Mouse (Mus musculus) embryonic stem cell, embryonic (primary cell): ENCODE measurements at regions not wholly inside any gene's neighbourhood (a gene's known extent, or its start where the extent isn't known, plus 50 kb on each side); places are given as distances from the start of the nearest gene placed in this dataset.

Source experiments
- CTCF ChIA-PET, 4 experiments: fragments of 300-600 bp in 2 of 4; fragments of 350-600 bp in 2 of 4; sonication (Branson Sonifier 250); formaldehyde crosslinking; loops; one replicate each; lab custom pipeline; 2022; ENCODE audit warnings: inconsistent platforms in 2 of 4; lab: Charles Lee
- POLR2A ChIA-PET, 4 experiments: fragments of 300-600 bp in 2 of 4; fragments of 350-600 bp in 2 of 4; sonication (Branson Sonifier 250); formaldehyde crosslinking; loops; one replicate each; lab custom pipeline; 2022; ENCODE audit warnings: antibody characterized with exemption in 4 of 4, inconsistent platforms in 1 of 4; lab: Charles Lee

GRCm38 (mm10) chr3:149280807-149281789, 290.7 kb upstream of the Adgrl2 start:
- ChIA-PET CTCF (no interaction called here), POLR2A (no interaction called here)

GRCm38 (mm10) chr3:149279338-149279737, 289.0 kb upstream of the Adgrl2 start:
- CTCF ChIA-PET: no interaction called here
- POLR2A ChIA-PET: no interaction called here

- ChIA-PET POLR2A (no interaction called here), CTCF (interaction anchor here in 1 of 4 experiments (0.6 kb wide), 1 partner anchor 27 kb away, joined by 4 read pairs; no protein-coding TSS in a partner anchor)
These were observed 287.5 kb upstream of the Adgrl2 start for GRCm38 (mm10) chr3:149277812-149278211.

GRCm38 (mm10) chr3:149275478-149276132, 285.2 kb upstream of the Adgrl2 start:
- ChIA-PET CTCF (no interaction called here), POLR2A (no interaction called here)

- ChIA-PET CTCF (no interaction called here), POLR2A (no interaction called here)
These were observed 284.6 kb upstream of the Adgrl2 start for GRCm38 (mm10) chr3:149274987-149275386.

GRCm38 (mm10) chr3:149273993-149274692, 283.8 kb upstream of the Adgrl2 start:
- POLR2A ChIA-PET: interaction anchor here in 1 of 4 experiments (0.7 kb wide), 1 partner anchor 264 kb away, joined by 6 read pairs; no protein-coding TSS in a partner anchor
- CTCF ChIA-PET: interaction anchor here in 2 of 4 experiments (0.6 to 0.7 kb wide), 4 partner anchors 22 to 1290 kb away, joined by 3 to 5 read pairs (median 3); no protein-coding TSS in a partner anchor

GRCm38 (mm10) chr3:149270459-149270858, 280.1 kb upstream of the Adgrl2 start:
- ChIA-PET POLR2A (interaction anchor here in 1 of 4 experiments (0.7 kb wide), 1 partner anchor 203 kb away, joined by 5 read pairs; no protein-coding TSS in a partner anchor), CTCF (interaction anchor here in 1 of 4 experiments (0.7 kb wide), 1 partner anchor 19 kb away, joined by 3 read pairs; no protein-coding TSS in a partner anchor)

GRCm38 (mm10) chr3:149262332-149262970, 272.1 kb upstream of the Adgrl2 start:
- ChIA-PET POLR2A (no interaction called here), CTCF (no interaction called here)

GRCm38 (mm10) chr3:149261764-149262163, 271.4 kb upstream of the Adgrl2 start:
- CTCF ChIA-PET: no interaction called here
- POLR2A ChIA-PET: no interaction called here

GRCm38 (mm10) chr3:149258826-149259225, 268.5 kb upstream of the Adgrl2 start:
- CTCF ChIA-PET: no interaction called here
- POLR2A ChIA-PET: no interaction called here

- CTCF ChIA-PET: no interaction called here
- POLR2A ChIA-PET: no interaction called here
These were observed 266.5 kb upstream of the Adgrl2 start for GRCm38 (mm10) chr3:149256891-149257290.

GRCm38 (mm10) chr3:149253080-149253479, 262.7 kb upstream of the Adgrl2 start:
- POLR2A ChIA-PET: no interaction called here
- CTCF ChIA-PET: no interaction called here

- ChIA-PET CTCF (interaction anchor here in 1 of 4 experiments (0.6 kb wide), 1 partner anchor 18 kb away, joined by 3 read pairs; no protein-coding TSS in a partner anchor), POLR2A (interaction anchor here in 2 of 4 experiments (0.8 to 1.6 kb wide), 2 partner anchors 33 to 59 kb away, joined by 3 to 4 read pairs; no protein-coding TSS in a partner anchor)
These were observed 261.8 kb upstream of the Adgrl2 start for GRCm38 (mm10) chr3:149252144-149252543.

GRCm38 (mm10) chr3:149247626-149247987, 257.3 kb upstream of the Adgrl2 start:
- CTCF ChIA-PET: no interaction called here
- POLR2A ChIA-PET: no interaction called here

GRCm38 (mm10) chr3:149246935-149247625, 256.7 kb upstream of the Adgrl2 start:
- POLR2A ChIA-PET: no interaction called here
- CTCF ChIA-PET: no interaction called here

- ChIA-PET CTCF (no interaction called here), POLR2A (interaction anchor here in 1 of 4 experiments (1.4 kb wide), 1 partner anchor 11 kb away, joined by 3 read pairs; no protein-coding TSS in a partner anchor)
These were observed 249.3 kb upstream of the Adgrl2 start for GRCm38 (mm10) chr3:149239664-149240063.

- ChIA-PET CTCF (no interaction called here), POLR2A (no interaction called here)
These were observed 247.7 kb upstream of the Adgrl2 start for GRCm38 (mm10) chr3:149238076-149238475.

GRCm38 (mm10) chr3:149235183-149235582, 244.8 kb upstream of the Adgrl2 start:
- CTCF ChIA-PET: no interaction called here
- POLR2A ChIA-PET: no interaction called here
